Mouse (Mus musculus) embryo, embryonic 11.5 days (tissue): ENCODE data around the gene Taf6l.

Experiments
- DNase-seq: peaks from one replicate; pipeline ENCODE4 v3.0.0-alpha.2; 2012; ENCODE audit warnings: low read depth, low spot score

Taf6l gene

DNA sequence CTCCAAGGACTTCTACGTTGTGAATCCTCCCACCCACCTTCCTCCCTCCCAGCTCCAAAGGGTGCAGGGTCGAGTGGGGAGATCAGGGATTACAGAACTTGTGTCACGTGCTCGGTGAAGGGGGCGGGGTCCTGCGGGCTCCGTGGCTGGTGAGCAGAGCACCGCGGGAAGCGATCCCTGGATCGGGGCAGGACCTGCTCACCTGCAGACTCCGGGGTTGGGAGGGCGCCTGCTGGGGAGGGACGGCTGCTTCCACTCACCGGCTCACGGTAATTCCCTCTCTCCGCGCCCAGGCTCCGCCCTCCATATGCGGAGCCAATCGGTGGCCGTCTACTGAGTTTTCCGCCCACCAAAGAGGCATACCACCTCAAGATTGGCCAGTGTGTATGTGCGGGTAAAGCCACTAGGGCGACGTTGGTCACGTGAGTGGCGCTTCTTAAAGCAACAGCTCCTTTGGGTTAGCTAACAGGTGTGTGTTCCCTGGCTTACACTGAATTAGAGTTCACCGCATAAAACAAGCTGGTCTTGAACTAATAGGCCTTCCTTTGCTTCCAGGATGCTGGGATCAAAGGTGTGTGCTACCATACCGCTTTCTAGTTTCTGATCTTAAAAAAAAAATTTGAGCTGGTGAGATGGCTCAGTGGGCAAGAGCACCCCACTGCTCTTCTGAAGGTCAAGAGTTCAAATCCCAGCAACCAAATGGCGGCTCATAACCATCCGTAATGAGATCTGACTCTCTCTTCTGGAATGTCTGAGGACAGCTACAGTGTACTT lies at the start of gene Taf6l:
Gene Taf6l (minus strand): TSS at position 410 of the 774 bp plus-strand sequence.
- DNase-seq: peak; percentile 91

DNA sequence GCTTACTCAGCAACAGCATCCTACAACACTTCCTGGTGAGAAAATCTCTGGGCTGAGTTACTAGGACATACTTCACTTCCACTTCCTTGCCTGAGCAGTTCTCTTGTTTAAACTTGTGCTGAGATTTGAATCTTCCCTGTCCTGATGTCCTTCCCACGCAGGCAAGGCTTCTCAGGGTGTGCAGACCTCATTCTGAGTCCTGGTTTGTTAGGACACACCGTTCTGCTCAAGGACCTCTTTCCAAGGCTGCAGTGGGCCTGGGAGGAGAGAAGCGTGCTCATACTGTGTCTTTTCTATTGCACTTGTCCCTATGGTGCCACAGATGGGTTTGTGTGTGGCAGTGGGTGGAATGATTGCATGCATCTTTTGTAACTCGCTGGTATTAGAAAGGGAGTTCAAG lies 46.8 kb upstream of the Taf6l start:
- DNase-seq: no peak

DNA sequence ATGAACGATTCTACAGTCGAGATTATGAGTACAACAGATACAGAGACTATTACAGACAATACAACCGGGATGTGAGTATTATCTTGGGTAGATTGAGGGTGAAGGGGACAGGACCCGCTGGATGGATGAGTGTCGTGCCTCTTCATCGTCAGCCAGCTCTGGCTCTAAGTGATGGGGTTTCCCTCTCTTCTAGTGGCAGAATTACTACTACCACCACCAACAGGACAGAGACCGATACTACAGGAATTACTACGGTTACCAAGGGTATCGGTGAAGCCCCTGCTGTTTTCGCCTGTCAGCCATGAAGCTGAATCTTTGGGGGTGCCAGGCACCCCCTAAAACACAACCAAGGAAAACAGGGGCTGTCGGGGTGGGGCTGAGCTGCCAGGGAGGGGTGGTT lies 45.0 kb upstream of the Taf6l start:
- DNase-seq: no peak

DNA sequence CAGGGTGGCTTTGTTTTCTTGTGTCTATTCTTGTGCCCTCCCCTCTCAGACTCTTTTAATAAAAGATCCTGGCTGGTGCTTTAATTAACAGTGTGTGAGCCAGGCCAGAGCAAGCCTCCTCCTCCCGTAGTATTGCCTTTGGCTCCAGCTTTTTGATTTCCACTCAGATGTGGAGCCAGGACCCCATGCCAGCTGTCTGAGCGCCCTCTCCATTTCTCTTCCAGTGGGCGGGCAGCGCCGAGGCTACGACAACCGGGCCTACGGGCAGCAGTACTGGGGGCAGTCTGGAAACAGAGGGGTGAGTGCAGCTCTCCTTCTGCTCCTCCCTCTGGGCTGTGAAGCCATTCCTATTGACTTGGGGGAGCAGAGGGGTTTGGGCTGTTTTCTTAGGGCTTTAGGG lies 44.4 kb upstream of the Taf6l start:
- DNase-seq: no peak

DNA sequence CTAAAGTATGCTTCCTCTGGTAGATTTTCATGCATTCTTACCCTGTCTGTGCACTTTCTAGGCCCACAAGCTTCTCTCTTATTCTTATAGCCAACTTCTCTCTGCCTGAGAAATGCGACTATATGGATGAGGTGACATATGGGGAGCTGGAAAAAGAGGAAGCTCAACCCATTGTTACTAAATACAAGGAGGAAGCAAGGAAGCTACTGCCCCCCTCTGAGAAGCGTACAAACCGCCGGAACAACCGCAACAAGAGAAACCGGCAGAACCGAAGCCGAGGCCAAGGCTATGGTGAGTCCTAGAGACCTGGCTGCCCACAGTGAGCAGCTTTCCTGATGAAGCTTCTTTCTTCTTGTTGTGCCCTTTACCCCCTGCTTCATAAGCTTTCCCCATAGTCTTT lies 43.4 kb upstream of the Taf6l start, which contains the start of gene AC129217.1:
Gene AC129217.1 (plus strand): TSS at position 114 of the 400 bp plus-strand sequence.
- DNase-seq: no peak

DNA sequence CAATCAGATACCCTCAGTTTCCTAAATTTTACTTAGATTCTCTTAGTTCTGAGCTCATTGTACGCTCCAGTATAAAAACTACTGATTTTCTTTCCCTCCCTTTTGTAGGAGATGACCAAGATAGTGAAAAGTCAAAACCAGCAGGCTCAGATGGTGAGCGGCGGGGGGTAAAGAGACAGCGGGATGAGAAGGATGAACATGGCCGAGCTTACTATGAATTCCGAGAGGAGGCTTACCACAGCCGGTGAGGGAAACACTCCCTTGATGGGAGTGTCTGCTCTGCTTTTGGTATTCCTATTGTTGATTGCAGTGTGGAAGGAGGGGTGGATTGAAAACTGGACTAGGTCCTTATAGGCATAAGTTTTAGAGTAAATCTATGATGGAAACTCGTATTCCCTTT lies 36.5 kb upstream of the Taf6l start:
- no peak for DNase-seq

DNA sequence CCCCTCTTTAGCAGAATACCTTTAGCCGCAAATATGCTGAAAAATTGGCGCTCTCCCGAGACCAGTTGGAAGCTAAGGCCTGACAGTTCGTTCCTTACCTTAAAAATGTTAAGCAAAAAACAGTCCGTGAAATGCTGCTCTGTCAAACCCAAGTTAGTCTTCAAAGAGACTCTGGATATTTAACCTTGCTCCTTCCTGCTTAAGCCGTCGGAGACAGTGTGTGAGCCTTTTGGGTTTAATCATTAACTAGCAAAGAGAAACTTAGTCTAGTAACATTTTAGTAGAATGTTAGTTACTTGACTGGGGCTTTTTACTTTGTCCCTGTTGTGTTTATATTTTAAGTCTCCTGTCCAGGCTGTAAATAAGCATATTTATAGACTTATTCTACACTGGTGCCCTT lies 34.9 kb upstream of the Taf6l start:
- no peak for DNase-seq

DNA sequence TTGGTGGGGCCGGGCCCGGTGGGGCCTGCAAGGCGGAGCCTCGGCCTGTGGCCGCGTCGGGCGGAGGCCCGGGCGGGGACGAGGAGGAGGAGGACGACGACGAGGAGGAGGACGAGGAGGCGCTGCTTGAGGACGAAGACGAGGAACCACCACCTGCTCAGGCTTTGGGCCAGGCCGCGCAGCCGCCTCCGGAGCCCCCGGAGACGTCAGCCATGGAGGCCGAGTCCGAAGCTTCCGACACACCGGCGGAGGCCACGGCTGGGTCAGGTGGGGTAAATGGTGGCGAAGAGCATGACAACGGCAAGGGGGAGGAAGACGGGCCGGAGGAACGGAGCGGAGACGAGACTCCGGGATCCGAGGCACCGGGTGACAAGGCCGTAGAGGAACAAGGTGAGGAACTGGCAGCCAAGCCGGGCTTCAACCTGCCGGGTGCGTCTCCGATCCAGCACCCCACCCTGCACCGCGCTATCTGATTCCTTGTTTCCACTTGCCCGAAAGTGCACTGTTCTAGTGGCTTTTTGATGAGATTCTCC lies 34.3 kb upstream of the Taf6l start:
- DNase-seq: no peak

DNA sequence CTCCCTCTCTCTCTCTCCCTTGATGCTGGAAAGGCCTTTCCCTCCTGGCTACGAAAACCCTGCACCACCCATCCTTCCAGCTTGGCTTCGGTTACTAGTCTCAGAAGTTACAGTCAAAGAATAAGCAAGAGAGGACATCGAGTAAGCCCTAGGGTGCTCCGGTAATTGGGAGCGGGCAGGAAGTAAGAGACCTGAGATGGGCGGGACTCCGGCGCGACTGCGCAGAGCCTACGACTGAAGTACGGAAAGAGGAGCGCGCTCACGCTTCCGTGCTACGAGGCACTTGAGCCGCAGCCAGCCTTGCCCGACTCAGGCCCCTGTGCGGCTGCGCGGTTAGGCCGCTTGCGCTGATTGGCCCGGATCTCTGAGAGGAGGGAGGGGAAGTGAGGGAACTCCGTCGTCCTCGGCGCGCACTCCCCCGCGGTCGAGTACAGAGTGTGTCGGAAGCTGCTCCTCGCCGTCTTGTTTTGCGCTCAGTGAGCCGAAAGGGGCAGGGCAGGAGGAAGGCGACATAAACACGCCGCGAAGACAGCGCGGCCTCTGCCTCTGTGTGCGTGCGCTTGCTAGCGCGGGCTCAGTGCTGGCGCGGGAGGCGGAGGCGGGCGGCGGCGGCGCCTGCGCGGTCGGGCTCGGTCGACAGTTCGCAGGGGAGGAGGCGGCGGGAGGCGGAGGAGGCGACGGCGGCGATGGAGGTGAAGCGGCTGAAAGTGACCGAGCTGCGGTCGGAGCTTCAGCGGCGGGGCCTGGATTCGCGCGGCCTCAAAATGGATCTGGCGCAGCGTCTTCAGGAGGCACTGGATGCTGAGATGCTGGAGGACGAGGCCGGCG lies 33.6 kb upstream of the Taf6l start, which contains the start of gene Hnrnpul2:
Gene Hnrnpul2 (plus strand): TSS at position 415 of the 828 bp plus-strand sequence.
- peak; percentile 96 for DNase-seq

DNA sequence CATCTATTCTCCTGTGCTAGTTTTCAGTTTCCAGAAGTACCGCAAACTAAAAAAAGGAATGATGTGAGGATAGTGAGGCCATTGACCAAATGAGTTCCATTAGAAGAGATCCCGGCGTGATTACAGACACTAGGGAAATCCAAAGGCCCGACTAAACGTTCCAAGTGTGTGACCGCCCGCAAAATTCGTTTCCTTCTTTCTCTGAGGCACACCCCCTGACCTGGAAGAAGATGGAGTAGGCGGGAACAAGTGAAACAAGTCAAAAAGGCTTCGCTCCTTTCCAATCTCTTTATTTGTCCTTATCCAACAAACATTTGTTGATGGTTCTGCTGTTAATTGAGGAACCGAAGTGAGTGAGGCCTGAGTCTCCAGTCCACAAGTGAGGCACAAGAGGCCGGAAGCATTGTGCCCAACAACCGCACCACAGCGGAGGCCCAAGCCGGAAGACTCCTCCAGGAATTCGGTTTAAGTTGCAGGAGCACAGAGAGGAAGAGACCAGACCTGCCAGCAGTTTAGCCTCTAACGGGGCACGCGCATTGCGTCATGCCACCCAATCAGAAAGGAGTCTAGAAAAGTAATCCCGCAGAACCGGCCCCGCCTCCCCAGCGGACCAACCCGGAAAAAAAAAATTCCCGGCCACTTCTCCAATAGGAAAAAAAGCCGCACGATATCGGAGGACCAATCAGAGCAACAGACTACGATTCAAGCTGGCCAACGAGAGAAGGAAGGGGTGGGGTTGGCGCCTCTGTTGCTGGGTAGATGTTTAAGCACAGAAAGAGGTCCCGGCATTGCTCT lies 32.8 kb upstream of the Taf6l start, which contains the start of gene Ttc9c:
Gene Ttc9c (minus strand): TSS at position 533 of the 795 bp plus-strand sequence.
- DNase-seq: peak; percentile 96

DNA sequence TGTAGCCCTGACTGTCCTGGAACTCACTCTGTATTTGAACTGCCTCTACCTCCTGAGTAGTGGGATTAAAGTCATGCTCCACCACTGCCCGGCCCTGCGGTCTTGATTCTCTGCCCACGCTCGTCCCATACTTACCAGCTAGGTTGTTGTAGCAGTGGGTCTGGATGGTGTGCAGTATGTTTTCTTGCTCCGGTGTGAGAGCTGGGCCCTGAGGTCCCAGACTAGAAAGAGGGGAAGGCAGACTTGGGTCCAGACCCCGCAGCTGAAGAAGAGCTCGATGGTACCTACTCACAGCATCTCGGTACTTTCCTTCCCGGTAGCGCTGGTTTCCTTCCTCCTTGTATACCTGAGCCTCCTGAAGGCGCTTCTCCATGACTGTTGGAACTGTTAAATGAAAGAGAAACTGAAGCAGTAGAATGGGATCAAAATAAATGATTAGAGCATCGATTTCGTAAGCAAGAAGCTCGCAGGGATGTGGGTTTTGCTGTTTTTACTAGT lies 32.1 kb upstream of the Taf6l start:
- DNase-seq: no peak

DNA sequence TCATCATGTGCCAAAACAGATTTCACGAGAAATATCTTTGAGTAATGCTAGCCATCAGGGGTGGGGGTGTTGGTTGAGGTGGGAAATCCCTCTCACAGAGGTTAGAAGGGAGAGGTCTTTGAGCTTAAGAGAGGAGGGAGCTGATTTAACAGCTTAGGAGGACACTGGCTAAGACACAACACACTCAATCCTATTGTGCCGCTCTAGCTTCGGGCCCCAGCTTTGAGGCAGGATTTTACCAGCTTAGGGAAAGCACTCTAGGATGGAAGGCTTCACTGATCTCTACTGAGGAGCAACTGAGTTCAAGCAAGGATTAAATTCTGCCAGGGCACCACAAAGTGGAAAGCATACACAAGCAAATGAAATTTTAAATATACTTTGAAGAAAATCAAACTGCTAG lies 30.8 kb upstream of the Taf6l start:
- DNase-seq: no peak

DNA sequence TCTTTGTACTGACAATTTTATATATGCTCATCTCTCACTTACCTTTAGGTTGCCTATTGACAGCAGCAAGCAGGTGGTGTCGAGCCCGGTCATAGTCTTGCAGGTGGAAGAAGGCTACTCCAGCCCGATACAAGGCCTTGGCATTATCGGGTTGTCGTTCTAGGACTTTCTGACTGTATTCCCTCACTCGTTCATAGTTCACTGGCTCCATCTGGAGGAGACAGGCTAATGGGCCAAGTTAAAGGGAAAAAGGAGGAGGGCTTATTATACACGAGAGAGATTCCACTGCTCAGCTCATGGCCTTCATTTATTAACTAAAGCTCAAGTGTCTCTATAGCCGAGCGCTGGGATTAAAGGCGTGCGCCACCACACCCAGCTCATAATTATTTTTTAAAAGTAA lies 29.6 kb upstream of the Taf6l start:
- DNase-seq: no peak

DNA sequence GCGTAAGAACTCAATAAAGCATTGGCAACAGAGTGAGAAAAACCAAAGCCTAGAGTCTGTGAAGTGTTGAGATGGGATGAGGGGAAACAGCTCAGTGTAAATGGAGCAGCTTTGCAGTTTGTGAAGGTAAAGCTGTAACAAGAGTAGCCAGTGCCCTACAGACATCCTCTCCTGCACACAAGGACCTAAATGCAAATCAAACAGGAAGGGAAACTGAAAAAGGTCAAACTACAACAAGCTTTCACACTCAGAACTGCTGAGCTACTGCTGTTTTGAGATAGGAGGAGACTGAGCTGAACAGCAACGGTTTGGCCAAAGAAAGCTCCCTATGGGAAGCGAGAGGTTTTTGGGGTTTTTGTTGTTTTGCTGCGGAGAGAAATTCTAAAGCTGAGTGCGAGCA lies 20.6 kb upstream of the Taf6l start:
- no peak for DNase-seq

DNA sequence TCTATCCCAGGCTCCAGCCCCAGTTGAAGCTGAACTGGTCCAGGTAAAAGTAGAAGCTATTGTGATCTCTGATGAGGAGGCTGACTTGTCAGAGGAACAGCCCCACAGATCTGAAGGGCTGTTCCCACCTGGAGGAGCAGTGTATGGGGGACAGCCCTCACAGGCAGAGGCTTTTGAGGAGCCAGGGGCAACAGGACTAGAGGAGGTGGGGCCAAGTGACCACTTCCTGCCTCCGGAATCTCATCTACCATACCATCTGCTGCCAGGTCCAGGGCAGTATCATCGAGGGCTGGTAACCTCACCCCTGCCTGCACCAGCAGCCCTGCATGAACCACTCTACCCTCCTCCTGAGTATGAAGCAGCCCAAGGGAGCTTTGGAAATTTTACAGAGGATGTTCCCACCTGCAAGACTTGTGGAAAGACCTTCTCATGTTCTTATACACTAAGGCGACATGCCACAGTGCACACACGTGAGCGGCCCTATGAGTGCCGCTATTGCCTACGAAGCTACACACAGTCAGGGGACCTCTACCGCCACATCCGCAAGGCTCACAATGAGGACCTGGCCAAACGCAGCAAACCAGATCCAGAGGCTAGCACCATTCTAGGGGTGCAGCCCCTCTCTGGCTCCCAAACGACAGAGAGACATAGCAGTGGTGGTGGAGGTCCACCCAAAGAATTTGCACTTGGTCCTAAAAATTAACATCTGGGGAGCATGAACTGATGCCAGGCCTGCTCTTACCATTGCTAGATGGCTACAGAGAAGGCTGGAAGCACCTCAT lies 17.9 kb upstream of the Taf6l start:
- DNase-seq: no peak

DNA sequence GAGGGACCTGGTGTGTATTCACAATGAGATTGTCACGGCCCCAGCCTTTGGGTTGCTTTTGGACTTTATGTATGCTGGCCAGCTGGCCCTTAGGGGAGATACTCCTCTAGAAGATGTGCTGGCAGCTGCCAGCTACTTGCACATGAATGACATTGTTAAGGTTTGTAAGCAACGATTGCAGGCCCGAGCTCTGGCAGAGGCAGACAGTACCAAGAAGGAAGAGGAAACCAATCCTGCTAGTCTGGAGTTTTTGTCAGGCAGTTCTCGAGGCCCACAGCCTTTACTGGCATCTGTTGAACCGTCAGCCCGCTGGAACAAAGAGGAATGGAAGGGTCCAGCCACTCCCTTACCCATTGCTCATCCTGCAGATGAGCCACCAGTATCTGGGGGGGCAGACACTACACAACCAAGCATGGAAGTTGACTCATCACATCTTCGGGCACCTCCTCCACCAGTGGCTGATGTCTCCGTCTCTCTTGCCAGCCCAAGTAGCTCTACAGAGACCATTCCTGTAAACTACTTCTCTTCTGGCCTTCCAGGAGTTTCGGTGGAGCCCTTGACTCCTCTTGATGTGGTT lies 17.1 kb upstream of the Taf6l start:
- DNase-seq: no peak

DNA sequence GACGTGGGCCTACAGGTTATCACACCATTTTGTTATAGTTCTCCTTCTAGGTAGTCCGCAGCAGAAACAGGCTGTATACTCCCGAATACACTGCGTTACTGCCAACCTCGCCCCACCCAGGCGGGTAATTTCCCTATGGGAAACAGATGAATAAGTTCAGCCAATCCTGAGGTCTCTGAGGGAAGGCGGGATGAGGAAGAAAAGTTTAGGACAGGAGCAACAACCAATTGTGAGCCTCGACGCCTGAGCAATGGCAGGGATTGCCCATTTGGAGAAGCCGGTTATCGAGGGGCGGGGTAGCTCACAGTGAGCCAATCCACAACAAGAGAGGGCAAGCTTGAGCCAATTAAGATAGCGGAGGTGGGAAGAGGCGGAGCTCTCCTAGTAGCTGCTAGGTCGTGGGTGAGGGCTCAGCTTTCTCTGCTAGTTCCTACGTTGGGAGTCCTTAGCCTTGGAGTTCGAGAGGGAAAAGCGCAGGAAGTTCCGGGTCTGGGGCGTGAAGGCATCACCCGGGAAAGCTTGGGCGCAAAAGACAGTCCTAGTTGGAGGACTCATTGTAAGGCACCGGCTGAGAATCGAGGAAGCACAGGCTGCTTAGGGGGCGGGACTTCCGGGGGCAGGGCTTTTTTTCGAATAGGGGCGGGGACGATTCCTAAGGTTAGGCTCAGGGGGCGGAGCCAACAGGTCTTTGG lies 16.1 kb upstream of the Taf6l start, which contains the start of gene Zbtb3:
Gene Zbtb3 (plus strand): TSS at position 426 of the 692 bp plus-strand sequence.
- peak; percentile 93 for DNase-seq

DNA sequence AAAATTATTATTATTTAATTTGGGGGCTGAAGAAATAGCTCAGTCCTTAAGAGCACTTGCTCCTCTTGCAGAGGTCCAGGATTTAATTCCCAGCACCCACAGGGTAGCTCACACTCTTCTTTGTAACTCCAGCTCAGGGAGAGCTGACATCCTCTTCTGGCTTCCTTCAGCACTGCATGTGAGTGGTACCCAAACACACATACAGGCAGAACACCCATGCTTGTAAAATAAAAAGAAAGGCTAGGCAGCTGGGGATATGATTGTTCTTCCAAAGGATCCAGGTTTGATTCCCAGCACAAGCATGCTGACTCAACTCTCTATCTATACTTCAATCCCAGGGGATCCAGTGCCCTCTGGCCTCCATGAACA lies 12.7 kb upstream of the Taf6l start:
- no peak for DNase-seq

DNA sequence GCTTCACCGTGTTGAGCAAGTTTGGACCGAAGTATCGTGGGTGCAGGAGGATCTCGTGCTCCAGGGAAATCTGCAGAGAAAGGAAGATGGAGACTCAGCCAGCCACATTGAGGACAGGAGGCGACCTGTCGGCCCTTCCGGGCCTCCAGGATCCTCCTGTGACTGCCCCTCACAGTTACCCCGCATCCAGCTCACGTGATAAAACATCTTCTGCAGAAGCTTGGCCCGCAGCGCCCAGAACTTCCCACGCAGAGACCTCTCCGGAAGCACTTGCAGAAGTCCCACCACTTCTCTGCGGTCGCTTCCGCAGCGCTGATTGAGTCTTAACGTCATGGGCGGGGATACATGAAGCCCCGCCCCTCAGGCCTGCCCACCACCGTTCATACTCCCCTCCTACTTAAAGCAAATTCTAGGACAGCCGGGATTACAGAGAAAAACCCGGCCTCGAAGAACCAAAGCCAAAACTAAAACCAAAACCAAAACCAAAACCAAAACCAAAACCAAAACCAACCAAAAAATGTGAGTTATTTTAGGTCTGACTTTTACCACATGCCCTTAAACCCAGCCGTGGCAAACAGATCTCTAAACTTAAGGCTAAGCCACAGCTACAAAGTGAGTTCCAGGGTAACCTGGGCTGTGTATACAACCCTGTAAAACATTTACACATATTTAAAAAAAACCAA lies 12.2 kb upstream of the Taf6l start, which contains the start of gene Polr2g:
Gene Polr2g (minus strand): TSS at position 314 of the 683 bp plus-strand sequence.
- DNase-seq: peak; percentile 87
